Mouse (Mus musculus) C2C12 (cell line): ENCODE data around the gene Vars2.

Source experiments
- CTCF ChIP-seq: IDR thresholded peaks from one replicate; pipeline ENCODE4 v1.5.1; 2011; ENCODE audit not compliant: control insufficient read depth, insufficient read depth, insufficient read length
- FOSL1 ChIP-seq: IDR thresholded peaks from one replicate; pipeline ENCODE4 v1.8.0; 2011; ENCODE audit warnings: mild to moderate bottlenecking, low read length; ENCODE audit not compliant: poor library complexity, insufficient read depth, severe bottlenecking
- MAX ChIP-seq: IDR thresholded peaks from one replicate; pipeline ENCODE4 v1.6.1; 2011; ENCODE audit warnings: mild to moderate bottlenecking, control low read depth
- MYOD1 ChIP-seq: IDR thresholded peaks from one replicate; pipeline ENCODE4 v1.6.1; 2011; ENCODE audit warnings: low read depth; ENCODE audit not compliant: control insufficient read depth, insufficient read length
- USF1 ChIP-seq: IDR thresholded peaks from one replicate; pipeline ENCODE4 v1.6.1; 2011; ENCODE audit warnings: low read depth, mild to moderate bottlenecking, control low read depth, moderate library complexity

DNA sequence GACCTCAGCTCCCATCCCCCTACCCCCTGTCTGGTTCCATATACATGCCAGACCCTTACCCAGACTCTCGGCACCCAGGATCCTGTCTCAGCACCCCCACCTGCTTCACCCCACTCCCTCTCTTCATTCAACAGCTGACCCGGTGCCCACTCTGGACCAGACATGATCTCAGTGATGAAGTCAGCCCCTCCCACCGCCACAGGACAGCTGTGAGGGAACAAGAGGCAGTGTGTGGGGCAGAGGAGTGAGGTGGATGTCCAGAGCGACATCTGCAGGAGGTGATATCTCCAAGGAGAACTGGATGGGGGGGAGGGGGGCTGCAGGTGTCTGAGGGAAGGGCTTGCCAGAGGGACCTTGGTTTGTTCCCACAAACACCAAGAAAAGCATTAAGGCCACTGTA, 24.4 kb upstream of the Vars2 start:
- TF ChIP-seq CTCF (no peak), USF1 (no peak), MAX (no peak), FOSL1 (no peak), MYOD1 (no peak)
